Mouse (Mus musculus): ENCODE data around the gene Rac3. TPM values are rescaled to one million over a fixed set of nuclear protein-coding genes. Genes with fewer than 3 reads are reported as not detected.
A peak's percentile ranks its signal among the peaks of the same experiment; 100 is the strongest.
"Not testable (repeated sequence)": the region's sequence is repeated elsewhere in the genome, so short reads cannot be mapped to it uniquely, and the experiment has no call there.

Gene Rac3
- total RNA-seq (2015) (0.25 and 0.83 TPM in 2 replicates), total RNA-seq (2017) (1.4 TPM in 1 of 2 replicates, not detected in the other)

DNA sequence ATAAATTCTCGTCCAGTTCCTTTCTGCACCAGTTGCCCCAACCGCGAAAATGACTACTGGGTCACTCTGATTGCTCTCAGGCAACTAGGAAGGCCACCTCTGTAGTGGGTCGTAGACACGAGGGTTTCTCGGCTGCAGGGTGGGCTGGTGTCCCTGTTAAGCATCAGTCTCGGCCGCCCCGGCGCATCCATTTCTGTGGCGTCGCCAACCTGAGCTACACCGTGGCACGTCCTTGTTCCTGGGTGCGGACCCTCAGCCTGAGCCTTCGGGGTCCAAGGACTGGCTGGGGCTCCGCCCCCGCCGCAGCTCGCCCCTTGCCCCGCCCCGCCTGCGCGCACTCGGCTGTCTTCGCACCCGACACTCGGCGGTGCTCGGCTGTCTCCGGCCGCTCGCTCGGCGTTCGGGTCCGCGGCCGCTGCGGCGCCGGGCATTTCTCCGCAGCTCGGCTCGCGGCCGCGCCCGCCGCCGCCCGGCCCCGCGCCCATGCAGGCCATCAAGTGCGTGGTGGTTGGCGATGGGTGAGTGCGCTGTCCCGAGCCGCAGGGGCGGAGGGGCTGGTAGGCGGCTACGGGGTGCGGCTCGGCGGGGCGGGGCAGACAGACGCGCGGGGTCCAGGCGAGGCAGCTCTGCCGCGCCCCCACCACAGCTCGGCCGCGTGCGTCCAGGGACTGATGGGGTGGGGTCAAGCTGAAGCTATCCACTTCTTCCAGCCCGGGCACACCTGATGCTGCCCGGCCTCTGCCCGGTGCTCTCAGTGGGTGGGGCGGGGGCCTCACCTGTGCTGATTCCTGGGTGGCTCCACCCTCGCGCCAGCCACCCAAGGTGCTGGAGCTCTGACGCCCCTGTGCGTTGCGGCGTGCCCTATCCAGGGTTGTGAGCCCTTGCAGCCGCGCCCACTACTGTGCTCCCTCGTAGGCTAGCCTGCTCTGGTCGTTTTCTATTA lies at the start of gene Rac3:
TSS of gene Rac3 (plus strand) at position 347 of the 943 bp plus-strand sequence.
- peak; percentile 42 for ATAC-seq (ENCODE audit: poor library complexity, severe bottlenecking)

DNA sequence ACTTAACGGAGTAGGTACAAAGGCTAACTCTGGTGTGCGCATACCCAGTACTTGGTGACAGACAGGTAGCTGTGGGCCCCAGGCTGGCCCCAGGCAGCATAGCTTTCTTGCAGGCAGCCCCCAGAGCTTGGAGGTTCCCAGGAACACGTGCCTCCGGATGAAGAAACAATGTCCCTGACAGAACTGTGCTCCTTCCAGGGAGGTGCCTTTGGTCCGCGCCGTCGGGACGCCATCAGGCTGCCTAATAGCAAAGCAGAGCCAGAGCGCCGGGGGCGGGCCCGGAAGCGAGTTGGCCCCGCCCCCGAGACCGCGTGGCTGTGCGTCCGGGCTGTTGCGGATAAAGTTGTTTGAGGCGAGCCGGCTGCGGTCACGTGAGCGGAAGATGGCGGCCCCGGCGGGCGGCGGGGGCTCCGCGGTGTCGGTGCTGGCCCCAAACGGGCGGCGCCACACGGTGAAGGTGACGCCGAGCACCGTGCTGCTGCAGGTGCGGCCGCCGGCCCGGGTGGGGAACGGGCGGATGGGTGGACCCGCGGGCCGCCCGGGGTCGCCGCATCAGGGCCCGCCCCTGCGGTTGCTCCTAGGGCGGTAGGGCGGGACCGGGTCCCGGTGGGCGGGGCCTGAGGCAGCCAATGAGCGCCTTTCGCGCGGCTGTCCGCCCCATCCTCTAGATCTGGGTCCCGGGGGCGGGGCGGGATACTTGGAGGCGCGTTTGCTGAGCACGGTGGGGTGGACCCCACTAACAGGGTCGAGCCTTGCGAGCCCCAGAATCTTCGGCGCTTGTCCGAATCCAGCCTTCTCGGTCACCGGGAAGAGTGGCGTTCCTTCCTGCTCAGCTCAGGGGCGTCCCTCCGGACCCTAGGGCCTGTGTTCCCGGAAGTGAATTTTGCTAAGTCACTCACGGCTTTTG lies 48.3 kb upstream of the Rac3 start, which contains the start of gene Aspscr1:
TSS of gene Aspscr1 (plus strand) at position 287 of the 907 bp plus-strand sequence.
- peak; percentile 93 for ATAC-seq (ENCODE audit: poor library complexity, severe bottlenecking)

DNA sequence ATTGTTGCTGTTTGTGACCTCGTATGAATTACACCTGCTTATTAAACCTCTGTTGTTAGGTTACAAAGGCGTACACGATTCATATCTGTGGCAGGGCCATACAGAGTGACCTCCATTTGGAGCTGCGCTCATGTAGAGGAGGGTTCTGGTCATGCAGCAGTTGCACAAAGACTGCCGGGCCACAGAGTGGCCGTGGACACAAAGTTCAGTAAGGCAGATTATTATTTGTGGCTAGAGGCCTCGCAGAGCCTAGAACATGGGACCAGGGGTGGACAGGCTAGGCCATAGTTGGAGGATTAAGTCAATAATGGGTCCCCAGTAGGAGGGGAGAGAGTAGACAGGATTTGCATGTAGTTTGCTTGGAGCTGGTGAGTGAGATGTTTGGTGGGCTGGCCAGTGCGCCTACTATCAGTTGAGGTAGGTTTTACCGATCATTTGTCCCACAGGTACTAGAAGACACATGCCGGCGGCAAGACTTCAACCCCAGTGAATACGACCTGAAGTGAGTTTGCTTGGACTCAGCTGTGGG lies 47.6 kb upstream of the Rac3 start:
- no peak; the same call in 1 of the 2 replicates for ATAC-seq (ENCODE audit: poor library complexity, severe bottlenecking)

DNA sequence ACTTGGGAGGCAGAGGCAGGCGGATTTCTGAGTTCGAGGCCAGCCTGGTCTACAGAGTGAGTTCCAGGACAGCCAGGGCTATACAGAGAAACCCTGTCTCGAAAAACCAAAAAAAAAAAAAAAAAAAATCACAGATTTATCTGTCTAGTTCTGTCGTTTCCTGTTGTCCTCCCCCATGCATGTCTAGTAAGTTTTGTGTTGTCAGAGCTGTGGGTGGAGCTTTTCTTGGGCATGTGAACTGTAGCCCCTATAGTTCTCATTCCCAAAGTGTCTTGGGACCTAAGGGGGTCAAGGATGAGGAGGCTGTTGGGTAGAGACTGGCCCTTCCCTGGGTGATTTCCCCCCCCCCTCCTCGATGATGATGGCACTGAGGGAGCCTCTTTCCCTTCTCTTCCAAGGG lies 45.4 kb upstream of the Rac3 start:
- ATAC-seq (ENCODE audit: poor library complexity, severe bottlenecking), result not testable (repeated sequence)

DNA sequence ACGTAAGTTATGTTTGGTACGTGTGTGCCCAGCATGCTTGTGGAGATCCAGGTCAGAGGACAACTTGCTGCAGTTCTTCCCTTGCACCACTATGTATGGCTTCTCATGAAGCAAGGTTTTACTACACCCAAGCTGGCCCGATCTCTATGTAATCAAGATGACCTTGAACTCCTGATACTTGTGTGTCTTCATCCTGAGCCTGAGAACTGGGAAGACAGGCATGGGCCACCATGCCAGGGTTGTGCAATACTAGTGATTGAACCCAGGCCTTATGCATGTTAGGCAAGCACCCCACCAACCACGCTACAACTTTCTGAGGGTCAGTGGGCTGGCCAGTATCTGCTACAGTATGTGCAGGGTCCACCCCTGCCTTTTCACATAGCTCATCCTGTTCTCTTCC lies 44.3 kb upstream of the Rac3 start:
- ATAC-seq (ENCODE audit: poor library complexity, severe bottlenecking), result no peak

DNA sequence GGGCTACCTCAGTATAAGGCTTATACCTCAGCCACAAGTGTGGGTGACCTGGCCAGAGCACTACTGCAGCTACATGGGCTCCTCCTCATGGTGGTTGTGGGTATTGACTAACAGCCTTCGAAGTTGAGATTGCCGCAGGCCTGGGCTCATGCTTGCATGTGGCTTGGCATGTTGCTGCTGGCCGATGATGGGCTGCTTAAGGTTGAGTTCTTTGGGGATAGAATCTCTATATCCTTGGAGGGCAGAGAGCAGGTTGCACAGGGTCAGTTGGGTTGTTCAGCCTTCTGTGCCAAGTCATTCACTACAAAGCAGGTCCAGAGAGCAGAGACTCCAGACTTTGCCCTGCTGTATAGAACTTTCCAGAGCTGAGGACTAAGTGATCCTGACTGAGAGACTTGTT lies 41.4 kb upstream of the Rac3 start:
- ATAC-seq (ENCODE audit: poor library complexity, severe bottlenecking), result peak; percentile 77

DNA sequence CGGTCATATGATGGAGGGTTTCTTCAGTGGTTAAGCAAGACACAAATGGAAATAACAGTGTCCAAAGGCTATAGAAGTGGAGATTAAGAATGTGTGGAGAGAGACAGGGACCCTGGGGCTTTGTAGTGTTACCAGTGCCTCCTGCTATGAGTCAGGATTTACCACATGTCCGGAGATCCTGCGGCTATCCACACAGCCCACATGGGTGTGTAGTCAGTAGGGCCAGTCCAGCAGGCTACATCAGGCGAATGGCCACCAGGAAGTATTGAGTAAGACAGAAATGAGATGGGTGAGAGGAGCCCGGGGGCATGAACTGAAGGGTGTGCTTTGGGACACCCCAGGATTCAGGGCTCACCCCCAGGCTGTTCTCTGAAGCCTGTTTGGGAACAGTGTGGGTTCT lies 38.6 kb upstream of the Rac3 start:
- no peak for ATAC-seq (ENCODE audit: poor library complexity, severe bottlenecking)

DNA sequence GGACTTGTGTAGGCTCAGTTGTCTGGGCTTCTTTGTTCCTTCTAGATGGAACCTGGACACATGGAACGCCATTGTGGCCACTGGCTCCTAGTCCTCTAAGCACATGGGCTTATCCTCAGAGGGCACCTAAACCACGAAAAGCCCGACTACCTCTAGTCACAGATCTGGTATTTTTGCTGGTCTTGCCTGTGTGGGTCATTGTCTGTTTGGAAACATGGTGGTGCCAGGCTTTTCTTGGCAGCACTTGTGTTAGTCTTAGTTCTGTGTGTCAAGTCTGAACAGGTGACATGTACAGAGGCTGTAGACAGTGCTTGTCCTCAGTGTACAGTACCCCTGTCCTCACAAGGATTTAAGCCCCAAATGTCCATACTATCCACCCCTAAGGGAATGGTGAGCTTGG lies 37.7 kb upstream of the Rac3 start:
- no peak for ATAC-seq (ENCODE audit: poor library complexity, severe bottlenecking)

DNA sequence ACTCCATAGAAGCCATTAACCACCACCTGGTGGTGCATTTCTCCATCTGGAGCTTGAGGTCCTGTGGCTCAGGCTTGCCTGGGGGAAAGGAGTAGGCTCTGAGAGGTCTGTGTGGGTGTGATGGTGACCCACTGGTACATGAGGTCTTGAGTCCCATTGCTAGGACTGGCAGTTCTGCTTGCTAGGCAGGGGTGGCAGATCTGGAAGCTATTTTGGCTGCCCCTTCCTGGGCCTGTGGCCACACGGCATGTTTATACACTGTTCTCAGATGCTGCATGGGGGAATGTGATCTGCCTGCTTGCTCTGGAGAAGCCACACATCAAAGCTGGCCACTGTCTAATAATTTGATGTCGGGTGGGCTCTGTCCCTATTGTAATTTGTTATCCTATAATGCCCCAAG lies 37.2 kb upstream of the Rac3 start:
- ATAC-seq (ENCODE audit: poor library complexity, severe bottlenecking), result no peak

DNA sequence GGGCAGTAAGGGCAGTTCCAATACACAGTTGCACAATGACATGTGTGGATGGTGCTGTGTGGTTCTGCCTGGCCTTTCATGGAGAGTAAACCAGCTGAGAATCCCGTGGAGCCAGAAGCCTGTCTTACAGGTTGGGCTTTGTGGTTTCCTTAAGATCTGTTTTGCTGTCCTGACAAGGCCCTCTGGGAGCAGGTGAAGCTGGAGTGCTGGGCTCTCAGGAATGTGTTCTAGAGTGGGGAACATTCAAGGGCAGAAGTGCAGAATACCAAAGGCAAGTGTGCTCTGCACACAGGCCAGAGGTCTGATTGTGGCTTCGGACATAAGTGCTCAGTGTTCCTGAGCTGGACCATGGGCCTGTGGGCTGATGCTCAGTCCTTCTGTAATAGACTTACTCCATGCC lies 36.6 kb upstream of the Rac3 start:
- no peak for ATAC-seq (ENCODE audit: poor library complexity, severe bottlenecking)

DNA sequence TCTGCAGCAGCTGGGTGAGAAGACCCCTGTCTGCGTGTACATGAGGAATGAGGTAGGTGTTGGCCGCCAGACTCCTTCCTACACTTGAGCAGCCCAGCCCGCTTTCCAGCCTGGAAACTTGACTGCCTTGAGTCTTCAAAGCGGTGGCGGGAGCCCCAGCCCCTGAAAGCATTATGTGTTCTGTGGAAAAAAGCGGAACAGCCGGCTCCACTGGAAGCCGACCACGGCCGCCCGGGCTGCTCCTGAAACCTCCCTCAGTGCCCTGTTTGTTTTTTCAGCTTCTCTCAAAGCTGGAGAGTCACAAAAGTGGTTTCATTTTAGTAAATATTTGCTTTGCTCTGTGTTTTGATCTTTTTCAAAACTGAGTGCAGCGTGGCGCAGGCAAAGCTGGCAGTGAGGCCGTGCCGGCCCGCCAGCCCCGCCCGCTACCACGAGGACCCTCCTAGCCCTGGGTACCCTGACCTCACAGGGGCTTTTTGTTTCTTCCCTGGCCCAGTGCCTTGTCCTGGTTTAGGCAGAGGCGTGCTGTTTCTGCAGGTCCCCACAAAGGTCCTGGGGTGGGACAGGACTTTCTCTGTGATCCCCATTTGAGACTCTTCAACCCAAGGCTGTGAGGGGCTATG lies 34.5 kb upstream of the Rac3 start:
- no peak for ATAC-seq (ENCODE audit: poor library complexity, severe bottlenecking)

DNA sequence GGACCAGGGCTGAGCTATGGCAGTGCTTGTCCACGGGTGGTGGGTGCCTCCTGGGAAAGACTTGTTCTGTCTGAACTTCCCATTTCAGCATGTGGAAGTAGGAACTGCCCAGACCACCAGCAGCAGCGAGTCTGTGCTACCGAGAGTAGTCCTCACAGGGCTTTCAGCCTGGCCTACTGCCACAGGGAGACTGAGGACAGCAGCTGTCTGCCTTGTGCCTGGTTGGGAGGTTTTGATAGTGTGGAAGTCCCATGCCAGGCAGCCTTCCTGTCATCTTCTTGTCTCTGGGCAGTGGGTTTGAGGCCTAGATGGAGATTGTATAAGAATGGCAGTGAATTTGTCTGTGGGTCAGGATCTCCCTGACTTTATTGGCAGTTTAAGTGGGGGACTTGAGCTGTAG lies 31.9 kb upstream of the Rac3 start:
- no peak for ATAC-seq (ENCODE audit: poor library complexity, severe bottlenecking)

DNA sequence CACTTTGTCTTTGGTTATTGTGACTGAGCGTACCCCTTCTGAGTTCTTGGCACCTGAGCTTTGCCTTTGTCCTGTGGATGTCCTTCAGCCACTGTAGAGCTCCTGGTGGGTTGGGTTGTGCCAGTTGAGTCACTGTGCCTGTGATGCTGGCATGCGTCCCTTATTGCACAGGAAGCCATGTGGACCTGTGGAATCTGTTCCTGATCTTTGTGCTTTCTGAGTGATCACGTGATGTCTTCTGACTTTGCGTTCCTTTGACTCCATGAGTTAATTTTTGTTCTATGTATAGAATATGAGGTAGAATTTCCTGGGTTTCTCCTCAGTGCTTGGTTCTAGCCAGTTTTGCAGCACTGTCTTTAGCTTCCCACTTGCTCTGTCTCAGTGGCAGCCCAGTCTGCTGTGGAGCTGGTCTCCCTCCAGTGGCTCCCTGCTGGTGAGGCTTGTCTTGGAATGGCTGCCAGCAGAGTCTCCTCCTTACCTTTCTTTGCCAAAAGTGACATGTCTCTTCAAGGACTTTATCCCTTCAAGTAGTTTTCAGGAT lies 28.7 kb upstream of the Rac3 start:
- ATAC-seq (ENCODE audit: poor library complexity, severe bottlenecking), result no peak

DNA sequence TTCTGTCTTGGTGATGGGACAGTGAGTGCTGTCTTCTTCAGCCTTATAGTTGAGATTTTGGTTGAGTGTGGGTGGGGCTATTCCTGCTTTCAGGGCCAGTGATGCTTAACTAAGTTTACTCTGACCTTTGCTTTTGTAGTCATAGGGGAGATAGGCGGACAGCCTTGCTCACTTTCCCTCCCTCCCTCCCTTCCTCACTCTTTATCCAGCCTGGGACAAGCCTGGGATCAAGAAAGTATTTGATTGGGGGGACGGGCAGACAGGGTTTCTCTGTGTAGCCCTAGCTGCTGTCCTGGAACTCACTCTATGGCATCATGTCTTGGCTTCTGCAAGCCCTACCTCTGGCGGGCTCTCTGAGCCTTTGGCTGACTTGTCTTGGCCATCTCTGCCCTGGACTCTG lies 27.8 kb upstream of the Rac3 start:
- no peak for ATAC-seq (ENCODE audit: poor library complexity, severe bottlenecking)

DNA sequence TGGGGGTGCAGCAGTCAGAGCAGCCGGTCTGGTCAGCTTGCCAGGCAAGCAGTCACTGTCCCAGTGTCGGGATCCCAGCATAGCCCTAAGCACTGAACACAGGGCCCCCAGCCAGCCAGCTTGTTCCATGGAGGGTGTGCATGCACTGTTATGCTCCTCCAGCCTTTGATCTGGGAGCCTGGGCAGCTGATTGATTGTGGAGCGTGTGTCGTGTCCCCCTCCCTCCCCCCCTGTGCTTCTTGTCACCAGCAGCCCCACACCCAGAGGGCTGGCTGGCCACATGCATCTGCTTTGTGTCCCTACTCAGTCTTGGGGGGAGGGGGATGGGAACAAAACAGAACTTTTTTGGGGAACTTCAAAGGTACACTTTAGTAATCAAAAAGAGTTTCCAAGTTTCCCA lies 26.1 kb upstream of the Rac3 start:
- ATAC-seq (ENCODE audit: poor library complexity, severe bottlenecking), result no peak

DNA sequence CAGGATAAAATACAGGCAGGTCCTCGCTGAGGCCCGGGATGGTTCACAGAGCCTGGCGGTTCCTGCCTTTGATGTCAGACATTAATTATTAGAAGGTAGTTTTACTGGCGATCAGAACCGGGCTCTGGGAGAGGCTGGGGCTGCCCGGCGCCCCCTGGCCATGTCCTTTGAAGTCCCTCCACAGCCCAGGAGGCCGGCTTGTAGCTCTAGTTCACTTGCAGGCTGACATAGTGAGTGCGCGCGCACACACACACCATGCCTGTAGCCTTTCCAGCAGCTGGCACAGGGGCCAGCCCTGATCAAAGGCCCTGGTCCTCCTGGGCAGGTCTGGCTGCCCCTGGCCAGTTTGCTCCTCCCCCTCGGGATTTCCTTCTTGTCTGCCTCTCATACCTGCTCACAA lies 25.6 kb upstream of the Rac3 start:
- ATAC-seq (ENCODE audit: poor library complexity, severe bottlenecking), result no peak

DNA sequence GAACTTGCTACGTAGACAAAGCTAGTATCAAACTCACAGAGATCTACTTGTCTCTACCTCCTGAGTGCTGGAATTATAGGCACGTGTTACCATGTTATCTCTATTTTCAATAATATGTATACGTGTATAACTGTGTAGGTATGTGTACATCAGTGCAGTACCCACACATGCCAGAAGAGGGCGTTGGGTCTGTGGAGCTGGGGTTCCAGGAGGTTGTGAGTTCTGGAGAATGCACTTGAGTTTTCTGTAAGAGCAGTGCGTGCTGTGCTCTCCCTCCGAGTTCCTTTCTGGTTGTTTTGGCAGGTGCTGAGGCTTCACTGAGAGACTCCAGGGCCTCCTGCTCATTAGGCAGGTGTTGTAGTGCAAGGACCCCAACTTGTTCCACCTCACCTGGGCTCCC lies 24.7 kb upstream of the Rac3 start:
- no peak for ATAC-seq (ENCODE audit: poor library complexity, severe bottlenecking)

DNA sequence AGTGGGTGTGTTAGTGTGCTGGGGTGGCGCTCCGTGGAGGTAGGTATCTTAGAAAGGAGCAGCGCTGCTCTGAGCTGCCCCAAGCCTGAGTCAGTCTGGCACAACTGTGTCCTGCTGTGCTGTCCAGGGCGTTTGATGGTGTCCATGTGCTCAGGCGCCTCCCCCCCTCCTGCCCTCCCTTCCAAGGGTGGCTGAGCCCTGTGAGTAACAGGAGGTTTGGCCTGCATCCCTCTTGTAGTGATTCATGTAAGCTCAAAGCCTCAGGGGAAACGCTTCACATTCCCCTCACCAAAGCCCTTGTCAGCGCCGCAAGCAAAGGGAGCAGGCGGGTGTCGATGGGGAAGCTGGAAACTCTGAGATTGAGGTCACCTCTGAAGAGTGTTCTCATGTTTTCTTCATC lies 23.5 kb upstream of the Rac3 start:
- ATAC-seq (ENCODE audit: poor library complexity, severe bottlenecking), result no peak

DNA sequence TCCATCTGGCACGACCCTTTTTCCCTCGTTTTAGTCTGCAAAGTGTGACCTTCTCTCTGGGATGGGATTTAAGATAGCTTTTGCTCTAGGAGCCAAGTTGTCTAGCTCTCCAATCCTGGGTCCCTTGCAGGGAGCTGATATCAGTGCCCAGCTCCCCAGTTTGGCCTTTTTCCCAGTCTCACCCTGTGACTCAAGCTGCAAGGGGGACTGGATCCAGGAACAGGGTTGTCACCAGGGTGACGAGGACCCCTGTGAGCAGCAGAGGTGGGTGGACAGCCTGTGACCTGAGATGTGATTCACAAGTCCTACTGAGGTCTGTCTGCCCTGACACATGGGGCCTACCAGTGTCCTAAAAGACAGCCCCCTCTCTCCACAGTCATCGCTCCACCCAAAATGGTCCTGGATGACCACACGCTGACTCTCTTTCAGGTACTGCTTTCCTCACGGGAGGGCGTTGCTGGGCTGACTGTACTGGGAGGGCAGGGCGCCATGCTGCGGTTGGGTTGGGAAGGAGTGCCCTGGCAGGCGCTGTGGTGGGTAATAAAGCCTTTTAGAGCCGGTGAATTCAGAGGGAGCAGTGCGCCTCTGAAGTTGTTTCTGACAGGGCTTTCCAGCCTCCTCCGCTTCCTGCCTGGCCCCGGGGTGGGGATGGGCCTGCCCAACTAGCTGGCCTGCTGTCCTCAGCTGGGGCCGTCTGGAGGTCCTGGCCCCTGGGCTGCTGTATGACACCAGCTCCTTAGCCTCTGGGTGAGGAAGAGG lies 17.4 kb upstream of the Rac3 start:
- ATAC-seq (ENCODE audit: poor library complexity, severe bottlenecking), result no peak
